Mouse (Mus musculus): ENCODE measurements around the gene Gm44973.

Gene Gm44973

DNA sequence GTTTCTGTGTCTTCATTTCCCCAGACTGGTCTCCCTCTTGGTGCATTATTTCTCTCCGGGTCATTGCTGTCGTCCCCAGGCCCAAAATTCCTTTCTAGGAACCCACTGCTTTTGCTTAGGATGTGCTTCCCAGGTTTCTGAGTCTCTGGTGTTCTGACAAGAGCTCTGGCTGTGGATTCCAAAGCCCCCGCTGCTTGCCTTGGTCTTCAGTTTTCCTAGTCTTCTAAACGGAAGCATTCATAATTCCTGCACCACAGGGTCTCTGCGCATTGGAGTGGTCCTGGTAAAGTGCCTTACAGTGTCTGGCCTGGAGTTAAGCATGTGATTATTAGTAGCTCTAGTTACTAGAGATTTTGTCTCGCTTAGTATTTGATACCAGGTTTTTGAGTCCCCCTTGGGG lies 65.5 kb downstream of the Gm44973 start:
- DNase-seq (ENCODE audit: low read depth, low spot score): peak; percentile 28

GRCm38 (mm10) chr7:5081241-5081640 lies 65.9 kb downstream of the Gm44973 start:
- peak; percentile 44 for DNase-seq (ENCODE audit: low read depth, low spot score)

GRCm38 (mm10) chr7:5081939-5082338 lies 66.6 kb downstream of the Gm44973 start:
- DNase-seq (ENCODE audit: low read depth, low spot score): no peak
